Mouse (Mus musculus): ENCODE results near the gene Add2. TPM values are rescaled to one million over a fixed set of nuclear protein-coding genes. Genes with fewer than 3 reads are reported as not detected.

The Add2 gene
- polyA plus RNA-seq, 1 experiment: 0.46 TPM

DNA sequence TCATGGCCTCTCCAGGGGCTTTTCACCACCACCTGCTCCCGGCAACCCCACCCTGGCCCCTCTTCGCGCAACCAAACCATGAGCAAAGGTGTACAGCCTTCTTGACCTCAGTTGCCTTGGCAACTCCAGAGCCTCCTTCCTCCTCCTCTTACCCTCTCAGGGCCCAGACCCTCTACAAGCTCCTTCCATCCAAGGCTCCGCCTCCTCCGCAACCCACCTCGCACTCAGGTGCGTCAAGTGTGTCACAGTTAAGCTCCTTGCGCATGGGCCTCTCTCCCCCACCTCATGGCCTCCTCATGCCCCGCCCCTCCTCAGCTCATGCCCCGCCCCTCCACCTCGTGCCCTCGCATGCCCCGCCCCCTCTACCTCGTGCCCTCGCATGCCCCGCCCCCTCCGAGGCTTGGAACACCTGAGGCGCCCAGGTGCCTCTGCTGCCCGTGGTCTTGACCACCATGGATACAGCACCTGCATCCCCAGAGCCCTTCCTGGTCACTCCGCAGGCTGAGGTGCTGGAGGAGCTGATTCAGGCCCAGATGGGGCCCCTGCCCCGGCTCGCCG, 11.6 kb upstream of the Add2 start:
- H3K27me3 ChIP-seq (replicated peaks): peaks cover 54% of the 10 kb centered on the region
- peaks cover 16% of the 10 kb centered on the region for H3K4me1 ChIP-seq
- H3K9me3 ChIP-seq: no peaks in the 10 kb centered on the region
- H3K36me3 ChIP-seq (replicated peaks; ENCODE audit: low read length): no peaks in the 10 kb centered on the region
- no peak overlapping the region for H3K4me3 ChIP-seq (replicated peaks)
- no peak for TF ChIP-seq FLI1 (IDR thresholded peaks at IDR 0.05; ENCODE audit: low read length)

DNA sequence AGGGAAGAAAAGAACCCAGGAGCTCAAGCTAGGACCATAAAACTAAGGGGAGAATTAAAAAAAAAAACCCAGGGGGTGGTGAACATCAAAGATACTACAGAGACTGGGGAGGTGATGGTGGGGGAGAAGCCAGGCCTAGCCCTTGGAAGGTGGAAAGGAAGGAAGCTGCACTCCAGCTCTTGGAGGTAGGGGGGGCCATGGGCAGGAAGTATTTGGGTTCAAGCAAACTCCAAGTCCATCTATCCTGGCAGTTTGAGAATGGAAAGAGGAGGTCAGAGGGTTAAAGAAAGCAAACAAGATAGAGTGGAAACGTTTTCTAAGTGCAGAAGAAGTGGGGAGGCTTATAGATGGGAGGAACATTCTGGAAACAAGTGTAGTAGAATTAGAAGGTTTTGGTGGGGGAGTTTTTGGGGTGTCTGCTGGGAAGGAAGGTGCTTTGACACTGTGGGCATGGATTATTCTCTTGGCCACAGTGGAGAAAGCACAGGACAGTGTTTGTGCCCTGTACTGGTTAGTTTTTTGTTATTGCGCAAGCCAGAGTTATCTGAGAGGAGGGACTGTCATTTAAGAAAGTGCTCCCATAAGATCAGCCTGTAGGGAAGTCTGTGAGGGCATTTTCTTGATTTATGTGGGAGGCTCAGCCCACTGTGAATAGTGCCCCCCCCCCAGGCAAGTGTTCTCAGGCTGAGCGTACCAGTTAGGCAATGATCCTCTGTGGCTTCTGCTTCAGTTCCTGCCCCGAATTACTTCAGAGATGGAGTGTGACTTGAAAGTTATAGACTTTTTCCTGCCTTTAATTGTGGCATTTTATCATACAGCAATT, 8.9 kb upstream of the Add2 start:
- Histone ChIP-seq H3K36me3 (replicated peaks; ENCODE audit: low read length) (no peaks in the 10 kb centered on the region), H3K27me3 (replicated peaks) (peaks cover 59% of the 10 kb centered on the region), H3K4me1 (peaks cover 16% of the 10 kb centered on the region), H3K4me3 (replicated peaks) (no peak overlapping the region), H3K9me3 (0 out of 2 replicates have a peak, but pooled peaks cover under 1% of the 10 kb centered on the region)
- TF ChIP-seq GATA1 (IDR thresholded peaks at IDR 0.05; ENCODE audit: borderline replicate concordance, low read length) (no peak), FLI1 (IDR thresholded peaks at IDR 0.05; ENCODE audit: low read length) (no peak)

DNA sequence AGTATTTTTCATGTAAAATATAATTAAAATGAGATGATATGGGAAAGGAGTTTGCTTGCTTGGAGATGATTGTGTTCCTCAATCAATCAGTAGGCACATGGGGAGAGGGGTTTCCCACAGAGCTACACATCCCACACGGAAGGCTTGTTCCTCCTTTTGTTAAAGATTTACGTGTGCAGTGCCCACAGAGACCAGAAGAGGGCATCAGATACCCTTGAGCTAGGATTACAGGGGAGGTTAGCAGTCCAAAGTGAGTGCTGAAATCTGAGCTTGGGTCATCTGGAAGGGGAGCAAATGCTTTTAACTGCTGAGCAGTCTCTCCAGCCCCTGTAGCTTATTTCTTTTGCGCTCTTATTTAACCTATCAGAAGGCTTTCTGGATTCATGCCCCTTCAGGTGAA, 7.5 kb upstream of the Add2 start:
- peaks cover 61% of the 10 kb centered on the region for H3K27me3 ChIP-seq (replicated peaks)
- H3K9me3 ChIP-seq: peaks cover 5% of the 10 kb centered on the region; the same call in 1 of the 2 replicates
- TF ChIP-seq GATA1 (IDR thresholded peaks at IDR 0.05; ENCODE audit: borderline replicate concordance, low read length) (no peak), FLI1 (IDR thresholded peaks at IDR 0.05; ENCODE audit: low read length) (no peak)
- no peak overlapping the region for H3K4me3 ChIP-seq (replicated peaks)
- peaks cover 16% of the 10 kb centered on the region for H3K4me1 ChIP-seq
- H3K36me3 ChIP-seq (replicated peaks; ENCODE audit: low read length): no peaks in the 10 kb centered on the region

DNA sequence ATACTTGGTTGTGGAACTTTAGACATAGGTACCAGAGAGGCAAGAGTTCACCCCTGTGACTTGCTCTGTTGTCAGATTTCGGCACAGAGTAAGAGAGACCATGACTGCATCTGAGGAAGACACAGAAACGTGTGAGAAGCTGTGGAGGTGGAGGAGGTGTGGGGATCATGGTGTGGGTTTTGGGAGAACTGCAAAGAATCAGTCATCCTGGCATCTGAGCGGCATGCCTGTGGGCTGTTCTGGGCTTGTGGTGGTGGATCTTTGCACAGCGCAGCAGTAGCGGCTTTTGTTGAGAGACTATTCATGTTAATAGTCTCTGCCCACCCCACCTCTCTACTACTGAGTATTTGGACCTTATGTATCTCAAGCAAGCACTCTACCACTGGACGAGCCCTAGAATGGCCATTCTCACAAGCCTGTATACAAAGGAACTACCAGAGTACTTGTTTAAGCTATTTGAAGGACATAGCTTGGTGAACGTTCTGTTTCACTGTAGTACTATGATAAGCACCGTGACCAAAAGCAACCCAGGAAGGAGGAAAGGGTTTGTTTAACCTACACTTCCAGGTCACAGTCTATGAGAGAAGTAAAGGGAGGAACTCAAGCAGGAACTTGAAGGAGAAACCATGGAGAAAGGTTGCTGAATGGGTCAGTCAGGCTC, 1.7 kb upstream of the Add2 start:
- peaks cover 7% of the 10 kb centered on the region; the same call in 1 of the 2 replicates for H3K4me1 ChIP-seq
- H3K9me3 ChIP-seq: peaks cover 5% of the 10 kb centered on the region; the same call in 1 of the 2 replicates
- peaks cover 86% of the 10 kb centered on the region for H3K27me3 ChIP-seq (replicated peaks)
- H3K36me3 ChIP-seq (replicated peaks; ENCODE audit: low read length): no peaks in the 10 kb centered on the region
- H3K4me3 ChIP-seq (replicated peaks): no peak overlapping the region
- TF ChIP-seq FLI1 (IDR thresholded peaks at IDR 0.05; ENCODE audit: low read length) (no peak), GATA1 (IDR thresholded peaks at IDR 0.05; ENCODE audit: borderline replicate concordance, low read length) (no peak)

DNA sequence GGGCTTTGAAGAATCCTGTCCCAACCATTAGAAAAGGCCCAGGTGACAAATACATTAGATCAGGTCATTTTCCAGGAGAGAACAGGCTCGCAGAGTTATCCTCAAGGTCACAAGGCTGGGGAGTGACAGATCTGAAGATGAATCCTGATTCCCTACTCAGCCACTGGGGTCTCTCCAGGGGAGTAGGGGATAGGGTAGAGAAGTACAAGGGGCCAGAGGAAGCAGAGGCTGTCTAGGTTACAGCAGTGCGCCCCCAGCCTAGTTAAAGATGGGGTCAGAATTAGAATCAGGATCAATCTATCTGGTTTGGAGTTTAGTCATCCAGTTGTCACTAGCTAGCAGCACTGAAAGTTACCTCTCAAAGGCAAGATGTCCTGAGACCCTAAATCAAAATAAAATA, 331 bp upstream of the Add2 start:
- H3K9me3 ChIP-seq: peaks cover 5% of the 10 kb centered on the region; the same call in 1 of the 2 replicates
- H3K4me3 ChIP-seq (replicated peaks): no peak overlapping the region
- TF ChIP-seq FLI1 (IDR thresholded peaks at IDR 0.05; ENCODE audit: low read length) (no peak), GATA1 (IDR thresholded peaks at IDR 0.05; ENCODE audit: borderline replicate concordance, low read length) (no peak)
- H3K36me3 ChIP-seq (replicated peaks; ENCODE audit: low read length): no peaks in the 10 kb centered on the region
- peaks cover 84% of the 10 kb centered on the region for H3K27me3 ChIP-seq (replicated peaks)
- peaks cover 7% of the 10 kb centered on the region; the same call in 1 of the 2 replicates for H3K4me1 ChIP-seq

DNA sequence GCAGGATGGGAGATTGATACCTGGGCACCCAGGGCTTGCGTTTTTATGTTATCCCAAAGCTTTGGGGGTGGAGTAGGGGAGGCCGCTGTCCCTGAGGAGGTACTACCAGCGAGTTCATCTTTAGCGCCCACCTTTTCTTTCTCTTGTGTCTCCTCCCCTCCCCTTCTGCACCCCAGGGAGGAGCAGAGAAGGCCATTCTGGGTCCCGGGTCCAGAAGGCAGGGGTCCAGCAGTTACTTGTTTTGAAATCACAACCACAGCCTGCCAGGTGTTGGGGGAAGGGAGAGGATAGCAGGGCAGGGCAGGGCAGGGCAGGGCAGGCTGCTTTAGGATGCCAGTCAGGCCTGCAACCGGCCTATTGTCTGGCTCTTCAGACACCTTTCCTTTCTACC, 837 bp downstream of the Add2 start:
- Histone ChIP-seq H3K9me3 (peaks cover 5% of the 10 kb centered on the region; the same call in 1 of the 2 replicates), H3K36me3 (replicated peaks; ENCODE audit: low read length) (no peaks in the 10 kb centered on the region), H3K4me1 (peaks cover 7% of the 10 kb centered on the region; the same call in 1 of the 2 replicates), H3K4me3 (replicated peaks) (no peak overlapping the region), H3K27me3 (replicated peaks) (peaks cover 77% of the 10 kb centered on the region)
- no peak for TF ChIP-seq FLI1 (IDR thresholded peaks at IDR 0.05; ENCODE audit: low read length)

DNA sequence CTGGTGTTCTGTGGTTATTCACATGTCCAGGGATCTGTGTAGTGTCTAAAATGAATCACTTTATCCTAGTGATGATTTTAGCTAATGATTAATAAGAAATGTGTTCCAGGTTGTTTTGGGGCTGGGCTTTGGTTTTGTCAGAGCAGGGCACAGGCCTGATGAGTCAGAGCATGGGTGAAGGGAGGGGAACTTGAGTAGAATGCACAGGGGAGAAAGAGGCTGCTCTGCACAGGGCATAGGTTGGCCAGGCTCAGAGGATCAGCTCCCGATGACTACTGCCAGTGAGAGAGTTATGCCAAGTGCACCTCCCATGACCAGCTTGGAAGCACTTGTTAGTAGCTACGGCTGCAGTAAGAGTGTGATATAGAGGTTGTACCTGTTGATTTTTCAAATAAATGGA, 3.0 kb downstream of the Add2 start:
- peaks cover 64% of the 10 kb centered on the region for H3K27me3 ChIP-seq (replicated peaks)
- no peaks in the 10 kb centered on the region for H3K36me3 ChIP-seq (replicated peaks; ENCODE audit: low read length)
- H3K4me3 ChIP-seq (replicated peaks): no peak overlapping the region
- H3K4me1 ChIP-seq: peaks cover 7% of the 10 kb centered on the region; the same call in 1 of the 2 replicates
- 0 out of 2 replicates have a peak, but pooled peaks cover 4% of the 10 kb centered on the region for H3K9me3 ChIP-seq
- TF ChIP-seq GATA1 (IDR thresholded peaks at IDR 0.05; ENCODE audit: borderline replicate concordance, low read length): no peak
- no peak for TF ChIP-seq FLI1 (IDR thresholded peaks at IDR 0.05; ENCODE audit: low read length)

DNA sequence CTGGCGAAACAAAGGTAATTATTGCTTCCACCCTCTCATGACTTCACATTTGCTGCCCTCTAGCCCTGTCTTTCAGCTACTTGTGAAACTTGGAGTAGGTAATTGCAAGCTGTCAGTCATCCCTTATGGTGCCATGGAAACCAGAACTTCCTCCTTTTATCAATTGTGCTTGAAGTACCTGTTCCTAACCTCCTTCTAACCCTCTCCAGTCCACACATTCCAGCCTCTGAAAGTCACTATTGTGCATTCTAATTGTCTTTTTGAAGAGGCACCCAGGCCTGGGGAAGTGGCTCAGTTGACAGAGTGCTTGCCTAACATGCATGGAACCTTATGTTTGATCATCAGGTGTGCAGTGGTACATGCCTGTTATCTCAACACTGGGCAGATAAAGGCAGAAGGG, 5.2 kb downstream of the Add2 start:
- H3K27me3 ChIP-seq (replicated peaks): peaks cover 50% of the 10 kb centered on the region
- H3K36me3 ChIP-seq (replicated peaks; ENCODE audit: low read length): no peaks in the 10 kb centered on the region
- TF ChIP-seq GATA1 (IDR thresholded peaks at IDR 0.05; ENCODE audit: borderline replicate concordance, low read length): no peak
- TF ChIP-seq FLI1 (IDR thresholded peaks at IDR 0.05; ENCODE audit: low read length): no peak
- H3K4me1 ChIP-seq: peaks cover 9% of the 10 kb centered on the region
- H3K4me3 ChIP-seq (replicated peaks): no peak overlapping the region
- 0 out of 2 replicates have a peak, but pooled peaks cover 4% of the 10 kb centered on the region for H3K9me3 ChIP-seq

DNA sequence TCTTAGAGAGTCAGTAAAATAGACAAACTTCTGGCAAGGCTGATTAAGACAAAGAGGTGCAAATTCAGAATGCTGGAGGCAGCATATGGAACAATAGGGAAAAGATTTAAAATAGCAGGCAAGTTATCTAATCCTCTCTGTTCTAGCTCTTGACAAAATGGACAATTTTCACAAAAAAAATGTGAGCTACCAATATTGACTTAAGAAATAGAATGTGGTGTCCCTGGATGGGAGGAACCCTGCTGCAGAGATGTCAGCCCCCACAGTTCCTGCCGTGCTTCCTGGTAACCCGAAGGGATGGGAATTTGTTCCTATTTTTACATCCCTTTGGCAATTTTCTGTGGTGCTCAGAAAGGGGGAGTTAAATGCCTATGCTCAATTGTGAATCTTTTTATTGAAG, 10.4 kb downstream of the Add2 start:
- Histone ChIP-seq H3K36me3 (replicated peaks; ENCODE audit: low read length) (no peaks in the 10 kb centered on the region), H3K9me3 (0 out of 2 replicates have a peak, but pooled peaks cover 4% of the 10 kb centered on the region), H3K27me3 (replicated peaks) (peaks cover 15% of the 10 kb centered on the region), H3K4me1 (peaks cover 14% of the 10 kb centered on the region), H3K4me3 (replicated peaks) (no peak overlapping the region)
- TF ChIP-seq FLI1 (IDR thresholded peaks at IDR 0.05; ENCODE audit: low read length): no peak
- no peak for TF ChIP-seq GATA1 (IDR thresholded peaks at IDR 0.05; ENCODE audit: borderline replicate concordance, low read length)

DNA sequence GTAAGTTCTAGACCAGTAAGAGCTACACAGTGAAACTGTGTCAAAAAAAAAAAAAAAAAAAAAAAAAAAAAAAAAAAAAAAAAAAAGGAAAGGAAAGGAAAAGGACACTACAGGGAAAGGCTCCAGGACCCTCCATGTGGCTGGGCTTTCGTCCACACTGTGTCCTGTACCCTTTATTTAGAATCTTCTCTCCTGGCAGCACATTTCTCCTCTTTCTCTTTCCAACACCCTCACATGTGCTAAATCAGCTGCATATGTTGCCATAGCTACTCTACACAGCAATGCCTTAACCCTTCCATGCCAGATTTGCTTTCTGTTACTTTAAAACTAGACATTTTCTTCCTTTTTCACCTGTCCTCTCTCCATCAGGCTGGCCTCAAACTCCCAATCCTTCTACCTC, 11.7 kb downstream of the Add2 start:
- H3K36me3 ChIP-seq (replicated peaks; ENCODE audit: low read length): no peaks in the 10 kb centered on the region
- TF ChIP-seq FLI1 (IDR thresholded peaks at IDR 0.05; ENCODE audit: low read length) (no peak), GATA1 (IDR thresholded peaks at IDR 0.05; ENCODE audit: borderline replicate concordance, low read length) (no peak)
- H3K4me3 ChIP-seq (replicated peaks): no peak overlapping the region
- no peaks in the 10 kb centered on the region for H3K9me3 ChIP-seq
- H3K27me3 ChIP-seq (replicated peaks): peaks cover 14% of the 10 kb centered on the region
- peaks cover 14% of the 10 kb centered on the region for H3K4me1 ChIP-seq
